Mouse (Mus musculus) right cerebral cortex, postnatal 10 days (tissue): ENCODE measurements around the gene Phf11a.
A peak's percentile ranks its signal among the peaks of the same experiment; 100 is the strongest.
"Not testable (repeated sequence)": the region's sequence is repeated elsewhere in the genome, so short reads cannot be mapped to it uniquely, and the experiment has no call there.

ENCODE experiments used
- DNase-seq, 2 experiments: peaks; one replicate each; pipeline ENCODE4 v3.0.0; 2021; ENCODE audit warnings: low spot score in 2 of 2

Gene Phf11a

GRCm38 (mm10) chr14:59297391-59297790 lies at the start of gene Phf11a:
Gene Phf11a, minus strand, starts transcription at chr14:59297522.
- DNase-seq = not testable (repeated sequence)

DNA sequence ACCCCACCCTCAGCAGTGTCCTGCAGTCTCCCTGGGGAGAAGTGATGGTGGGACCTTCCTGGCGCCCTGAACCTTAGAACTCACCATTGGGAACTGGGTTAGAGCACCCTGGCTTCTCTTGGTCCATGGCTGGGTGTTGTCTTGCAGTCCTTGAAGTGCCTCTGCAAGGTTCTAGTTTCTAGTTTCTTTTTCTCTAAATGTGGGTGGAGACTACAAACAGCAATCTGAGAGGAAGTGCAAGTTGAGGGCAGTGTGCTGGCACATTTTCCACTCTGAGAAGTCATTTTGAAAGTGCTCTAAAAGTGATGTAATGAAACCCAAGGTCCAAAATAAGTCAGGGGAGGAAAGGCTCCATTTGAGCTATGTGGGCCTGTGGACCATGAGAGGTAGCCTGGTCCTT lies 43.9 kb upstream of the Phf11a start, which contains the start of gene Phf11b:
TSS of gene Phf11b (minus strand) at position 163 of the 400 bp plus-strand sequence.
- not testable (repeated sequence) for DNase-seq

- no peak for DNase-seq
Measured at GRCm38 (mm10) chr14:59339541-59339940, 42.2 kb upstream of the Phf11a start.

GRCm38 (mm10) chr14:59336056-59336455 lies 38.7 kb upstream of the Phf11a start:
- not testable (repeated sequence) for DNase-seq

GRCm38 (mm10) chr14:59330499-59330898 lies 33.2 kb upstream of the Phf11a start:
- DNase-seq = peak; percentile 41 to 52

GRCm38 (mm10) chr14:59319970-59320369 lies 22.6 kb upstream of the Phf11a start:
- DNase-seq = not testable (repeated sequence)

- not testable (repeated sequence) for DNase-seq
Measured at GRCm38 (mm10) chr14:59319036-59319435, 21.7 kb upstream of the Phf11a start.

GRCm38 (mm10) chr14:59291769-59292168 lies 5.6 kb downstream of the Phf11a start:
- DNase-seq = not testable (repeated sequence)

GRCm38 (mm10) chr14:59274961-59275360 lies 22.4 kb downstream of the Phf11a start:
- DNase-seq = not testable (repeated sequence)

- no peak for DNase-seq
Measured at GRCm38 (mm10) chr14:59260056-59260455, 37.3 kb downstream of the Phf11a start, which contains the start of gene Gm6904. Gene Gm6904, minus strand, starts transcription at chr14:59260216.

DNA sequence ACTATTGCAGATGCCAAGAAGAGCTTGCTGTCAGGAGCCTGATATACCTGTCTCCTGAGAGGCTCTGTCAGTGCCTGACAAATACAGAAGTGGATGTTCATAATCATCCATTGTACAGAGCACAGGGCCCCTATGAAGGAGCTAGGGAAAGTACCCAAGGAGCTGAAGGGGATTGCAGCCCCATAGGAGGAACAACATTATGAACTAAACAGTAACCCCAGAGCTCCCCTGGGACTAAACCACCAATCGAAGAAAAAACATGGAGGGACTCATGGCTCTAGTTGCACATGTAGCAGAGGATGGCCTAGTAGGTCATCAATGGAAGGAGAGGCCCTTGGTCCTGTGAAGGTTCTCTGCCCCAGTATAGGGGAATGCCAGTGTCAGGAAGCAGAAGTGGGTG lies 41.5 kb downstream of the Phf11a start:
- DNase-seq = not testable (repeated sequence)

GRCm38 (mm10) chr14:59250350-59250749 lies 47.0 kb downstream of the Phf11a start:
- peak in 1 of 2 experiments; percentile 29 for DNase-seq

DNA sequence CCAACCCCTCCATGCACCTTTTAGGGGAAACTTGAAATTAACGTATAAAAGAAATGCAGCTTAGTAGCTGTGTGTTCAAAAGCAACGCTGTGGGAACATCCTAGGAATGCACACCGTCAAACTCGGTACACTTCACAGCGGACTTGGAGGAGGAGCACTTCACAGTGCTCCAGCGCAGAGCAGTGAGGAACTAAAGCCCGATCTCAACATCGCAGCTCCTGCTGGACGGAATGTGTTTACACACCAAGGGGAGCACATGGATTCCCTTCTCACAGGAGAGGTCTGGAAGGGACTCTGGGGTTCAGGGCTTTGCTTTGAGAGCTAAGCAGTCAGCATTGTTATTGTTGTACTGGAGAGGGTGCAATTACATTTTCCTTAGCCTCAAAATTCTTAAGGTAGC lies 63.7 kb downstream of the Phf11a start:
- DNase-seq = no peak

DNA sequence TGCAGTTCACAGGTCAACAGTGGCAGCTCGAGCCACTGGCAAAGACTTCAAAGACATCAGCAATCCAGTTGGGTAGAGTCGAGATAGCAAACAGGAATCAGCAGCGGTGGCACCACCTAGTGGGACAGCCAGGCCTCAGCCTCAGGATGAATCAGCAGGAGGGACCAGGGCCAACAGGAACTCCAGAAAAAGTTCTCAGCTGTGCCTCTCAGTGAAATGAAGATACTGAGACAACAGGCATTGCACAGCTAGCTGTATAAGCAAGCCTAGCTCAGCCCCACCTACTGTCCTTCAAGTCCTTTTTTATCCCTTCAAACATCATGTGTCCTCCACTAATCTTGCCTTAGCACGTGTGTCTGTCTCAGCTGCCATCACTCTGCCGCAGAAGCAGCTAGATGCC lies 65.3 kb downstream of the Phf11a start:
- no peak for DNase-seq

- no peak for DNase-seq
Measured at GRCm38 (mm10) chr14:59230331-59230966, 66.9 kb downstream of the Phf11a start.

DNA sequence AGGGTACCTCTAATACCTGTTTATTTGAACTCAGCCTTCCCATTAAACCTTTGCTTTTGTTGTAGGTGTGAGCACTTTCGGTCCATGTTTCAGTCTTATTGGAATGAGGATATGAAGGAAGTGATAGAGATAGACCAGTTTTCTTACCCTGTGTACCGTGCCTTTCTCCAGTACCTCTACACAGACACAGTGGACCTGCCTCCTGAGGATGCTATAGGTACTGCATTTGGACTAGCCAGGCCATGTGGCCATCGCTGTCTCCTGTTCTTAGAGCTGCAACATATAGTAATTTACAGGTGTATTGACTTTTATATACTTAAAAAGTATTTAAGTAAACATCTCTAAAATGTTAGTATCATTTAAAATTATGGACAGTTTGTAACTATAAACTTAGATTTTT lies 67.5 kb downstream of the Phf11a start:
- DNase-seq = no peak
